Mouse (Mus musculus) embryonic facial prominence, embryonic 10.5 days (tissue): ENCODE data around the gene Scimp. TPM values are rescaled to one million over a fixed set of nuclear protein-coding genes. Genes with fewer than 3 reads are reported as not detected.
"Not testable (repeated sequence)": the region's sequence is repeated elsewhere in the genome, so short reads cannot be mapped to it uniquely, and the experiment has no call there.

Source experiments
- DNase-seq: peaks from one replicate; pipeline ENCODE4 v3.0.0-alpha.2; 2017; ENCODE audit warnings: low spot score
- H3K27ac ChIP-seq: fragments of 300-500 bp; sonication (generic); replicated peaks from 2 replicates; pipeline ENCODE4 v1.5.1; 2016; ENCODE audit warnings: mild to moderate bottlenecking
- H3K27me3 ChIP-seq: fragments of 300-500 bp; sonication (generic); replicated peaks from 2 replicates; pipeline ENCODE4 v1.6.1; 2016; ENCODE audit warnings: low read depth, mild to moderate bottlenecking; ENCODE audit not compliant: poor library complexity, severe bottlenecking
- H3K36me3 ChIP-seq: fragments of 300-500 bp; sonication (generic); replicated peaks from 2 replicates; pipeline ENCODE4 v1.6.1; 2016; ENCODE audit warnings: mild to moderate bottlenecking, moderate library complexity
- H3K4me1 ChIP-seq: fragments of 300-500 bp; sonication (generic); 2 replicates; pipeline ENCODE4 v1.6.1; 2016
- H3K4me3 ChIP-seq: fragments of 300-500 bp; sonication (generic); 2 replicates; pipeline ENCODE4 v1.5.1; 2016; ENCODE audit warnings: mild to moderate bottlenecking, moderate library complexity
- H3K9me3 ChIP-seq: fragments of 300-500 bp; sonication (generic); 2 replicates; pipeline ENCODE4 v1.6.1; 2016; ENCODE audit warnings: mild to moderate bottlenecking
- WGBS: fragments of 180-500 bp; shearing (Covaris S2); methylation state at CpG from one replicate; pipeline ENCODE4 v1.1.7; 2016; 5-methylcytosine and 5-hydroxymethylcytosine counted together
- polyA plus RNA-seq: library from polyadenylated mRNA; unstranded; fragments of >200 nt; fragmentation: Nextera tagmentation; extraction: Ambion mirVana; gene quantifications from 2 replicates; pipeline ENCODE4 v1.2.1, GENCODE M21; 2016

The Scimp gene
- polyA plus RNA-seq, 1 experiment from 2014 or later, result not detected

DNA sequence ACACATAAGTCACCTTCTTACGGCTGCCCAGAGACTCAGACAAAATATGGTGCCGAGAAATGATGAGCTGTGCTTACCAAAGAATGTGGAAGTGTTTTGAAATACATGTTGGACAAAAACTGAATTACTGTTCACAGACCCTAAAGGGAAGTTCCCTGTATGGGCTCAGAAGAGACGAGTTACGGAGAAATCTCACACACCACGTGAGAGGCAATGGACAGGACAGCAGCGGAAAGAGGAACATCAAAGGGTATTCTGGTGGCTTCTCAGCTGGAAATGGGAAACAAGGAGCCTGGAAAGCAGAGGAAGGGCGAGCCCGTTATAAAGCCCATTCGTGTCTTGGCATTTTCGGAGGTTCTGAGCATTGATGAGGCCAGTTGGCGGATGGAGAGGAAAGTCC, 25.3 kb downstream of the Scimp start:
- WGBS, result 77% methylated on average over 11 of the region's 11 CpGs
- Histone ChIP-seq H3K36me3 (no peaks in the 10 kb centered on the region), H3K27ac (no peak overlapping the region), H3K4me3 (no peak overlapping the region), H3K27me3 (no peaks in the 10 kb centered on the region), H3K9me3 (no peaks in the 10 kb centered on the region), H3K4me1 (no peaks in the 10 kb centered on the region)
- no peak for DNase-seq

DNA sequence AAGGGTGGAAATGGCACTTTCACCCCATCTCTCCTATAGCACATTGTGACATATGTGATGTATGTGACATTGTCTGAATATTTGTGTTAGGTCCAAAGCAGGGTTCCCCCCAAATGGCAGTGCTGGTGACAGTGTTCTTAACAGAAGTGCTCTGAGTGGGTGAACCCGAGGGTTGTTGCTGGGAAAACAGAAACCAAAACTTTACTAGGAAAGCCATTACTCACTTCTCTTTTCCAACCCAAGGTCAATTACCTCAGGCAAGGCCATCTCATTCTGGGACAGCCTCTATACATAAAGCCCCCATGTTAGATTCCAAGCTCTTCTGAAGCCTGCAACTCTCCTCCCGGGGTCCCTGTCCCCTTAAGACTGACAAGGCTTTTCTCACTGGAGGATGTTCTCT, 26.5 kb downstream of the Scimp start:
- WGBS, result 71% methylated on average over 2 of the region's 2 CpGs
- no peak overlapping the region for H3K4me3 ChIP-seq
- no peaks in the 10 kb centered on the region for H3K36me3 ChIP-seq
- no peak for DNase-seq
- no peaks in the 10 kb centered on the region for H3K9me3 ChIP-seq
- no peaks in the 10 kb centered on the region for H3K27me3 ChIP-seq
- H3K4me1 ChIP-seq, result no peaks in the 10 kb centered on the region
- no peak overlapping the region for H3K27ac ChIP-seq

DNA sequence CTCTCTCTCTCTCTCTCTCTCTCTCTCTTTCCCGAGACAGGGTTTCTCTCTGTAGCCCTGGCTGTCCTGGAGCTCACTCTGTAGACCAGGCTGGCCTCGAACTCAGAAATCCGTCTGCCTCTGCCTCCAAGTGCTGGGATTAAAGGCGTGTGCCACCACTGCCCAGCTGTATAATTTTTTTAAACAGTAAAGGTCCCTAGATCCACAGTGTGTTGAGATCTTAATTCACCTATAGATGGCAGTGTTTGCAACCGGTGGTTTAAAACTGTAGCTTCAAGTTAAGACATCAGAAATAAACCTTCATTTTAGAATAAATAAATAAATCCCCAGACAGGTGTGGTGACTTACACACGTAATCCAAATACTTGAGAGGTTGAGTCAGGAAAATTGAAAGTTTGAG, 34.3 kb downstream of the Scimp start:
- not testable (repeated sequence) for H3K27me3 ChIP-seq, H3K9me3 ChIP-seq, H3K4me3 ChIP-seq, H3K27ac ChIP-seq, H3K36me3 ChIP-seq, H3K4me1 ChIP-seq, DNase-seq
- 30% methylated on average over 6 of the region's 6 CpGs for WGBS

DNA sequence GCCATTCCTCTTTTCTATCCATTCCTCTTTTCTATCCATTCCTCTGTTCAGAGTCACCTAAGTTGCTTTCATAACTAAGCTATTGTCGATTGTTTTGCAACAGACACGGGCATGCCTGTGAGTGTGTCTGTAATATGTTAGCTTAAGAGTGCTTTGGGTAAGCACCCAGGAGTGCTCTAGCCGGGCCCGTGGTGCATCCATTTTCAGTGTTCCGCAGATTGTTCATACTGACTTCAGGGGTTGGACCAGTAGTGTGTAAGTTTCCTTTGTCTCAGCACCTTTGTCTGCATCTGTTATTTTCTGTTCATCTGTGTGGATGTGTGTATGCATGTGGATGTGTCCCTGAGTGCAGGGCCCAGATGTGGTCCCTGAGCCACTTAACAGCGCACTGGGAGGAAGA, 34.8 kb downstream of the Scimp start:
- H3K9me3 ChIP-seq, result no peaks in the 10 kb centered on the region
- 70% methylated on average over 6 of the region's 6 CpGs for WGBS
- no peak overlapping the region for H3K4me3 ChIP-seq
- no peak overlapping the region for H3K27ac ChIP-seq
- H3K27me3 ChIP-seq, result no peaks in the 10 kb centered on the region; the same call in 1 of the 2 replicates
- no peak for DNase-seq
- H3K4me1 ChIP-seq, result peaks cover 5% of the 10 kb centered on the region
- H3K36me3 ChIP-seq, result peaks cover 7% of the 10 kb centered on the region

DNA sequence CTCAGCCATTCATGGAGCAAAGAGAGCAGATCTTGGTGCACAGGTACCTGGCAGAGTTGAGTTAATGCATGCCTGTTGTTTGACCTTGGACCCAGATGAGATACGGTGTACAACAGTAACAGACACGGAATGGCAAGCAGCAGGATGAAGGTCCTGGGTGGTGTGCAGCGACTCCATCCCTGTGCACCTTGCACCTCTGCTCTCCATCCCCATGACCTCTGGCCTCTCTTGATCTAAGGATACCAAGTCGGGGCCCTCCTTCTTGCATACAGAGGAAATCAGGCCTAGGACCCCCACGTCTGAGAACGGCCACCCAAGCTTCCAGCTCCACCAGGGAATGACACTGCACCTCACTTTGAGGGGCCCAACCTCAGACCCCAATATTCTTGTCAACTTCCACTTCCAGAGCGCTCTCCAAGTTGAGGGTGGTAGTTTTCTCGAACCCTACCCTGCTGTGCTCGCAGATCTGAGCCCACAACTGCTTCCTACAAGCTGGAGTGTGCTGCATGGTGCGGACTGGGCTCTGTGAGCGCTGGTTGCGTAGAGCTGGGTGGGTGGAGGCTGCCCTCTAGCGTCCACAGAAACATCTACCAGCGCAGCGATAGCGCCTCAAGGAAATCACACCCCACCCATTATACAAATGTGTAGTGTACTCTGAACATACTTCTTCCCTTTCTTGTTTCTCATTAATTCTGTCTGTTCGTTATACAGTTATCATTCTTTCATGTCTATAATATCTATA, 35.4 kb downstream of the Scimp start:
- peak; percentile 80 for DNase-seq
- H3K27ac ChIP-seq, result no peak overlapping the region
- peaks cover 5% of the 10 kb centered on the region for H3K4me1 ChIP-seq
- H3K27me3 ChIP-seq, result no peaks in the 10 kb centered on the region; the same call in 1 of the 2 replicates
- WGBS, result 29% methylated on average over 17 of the region's 17 CpGs
- no peaks in the 10 kb centered on the region for H3K9me3 ChIP-seq
- peaks cover 13% of the 10 kb centered on the region for H3K36me3 ChIP-seq
- 0 out of 2 replicates have a peak overlapping the region, but pooled peaks have one; percentile 8 for H3K4me3 ChIP-seq

DNA sequence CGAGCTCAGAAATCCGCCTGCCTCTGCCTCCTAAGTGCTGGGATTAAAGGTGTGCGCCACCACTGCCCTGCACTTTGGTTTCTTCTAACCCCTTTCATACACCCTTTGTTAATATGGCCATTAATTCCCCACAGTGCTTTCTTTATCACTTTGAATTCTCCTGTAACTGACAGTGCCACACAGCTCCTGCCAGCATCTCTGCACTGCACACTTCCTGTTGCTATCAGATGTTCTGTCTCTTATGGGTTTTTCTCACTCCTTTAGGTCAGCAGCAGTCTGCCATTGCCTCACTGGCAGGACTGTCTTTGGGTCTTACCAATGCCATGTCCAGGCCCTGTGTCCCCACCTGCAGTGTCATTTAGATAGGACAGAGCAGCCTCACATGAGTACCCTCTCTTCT, 41.6 kb downstream of the Scimp start:
- Histone ChIP-seq H3K4me1 (peaks cover 1% of the 10 kb centered on the region; the same call in 1 of the 2 replicates), H3K9me3 (no peaks in the 10 kb centered on the region), H3K27ac (no peak overlapping the region), H3K4me3 (no peak overlapping the region), H3K27me3 (no peaks in the 10 kb centered on the region), H3K36me3 (peaks cover 35% of the 10 kb centered on the region)
- no peak for DNase-seq
- WGBS, result 94% methylated on average over 3 of the region's 3 CpGs

DNA sequence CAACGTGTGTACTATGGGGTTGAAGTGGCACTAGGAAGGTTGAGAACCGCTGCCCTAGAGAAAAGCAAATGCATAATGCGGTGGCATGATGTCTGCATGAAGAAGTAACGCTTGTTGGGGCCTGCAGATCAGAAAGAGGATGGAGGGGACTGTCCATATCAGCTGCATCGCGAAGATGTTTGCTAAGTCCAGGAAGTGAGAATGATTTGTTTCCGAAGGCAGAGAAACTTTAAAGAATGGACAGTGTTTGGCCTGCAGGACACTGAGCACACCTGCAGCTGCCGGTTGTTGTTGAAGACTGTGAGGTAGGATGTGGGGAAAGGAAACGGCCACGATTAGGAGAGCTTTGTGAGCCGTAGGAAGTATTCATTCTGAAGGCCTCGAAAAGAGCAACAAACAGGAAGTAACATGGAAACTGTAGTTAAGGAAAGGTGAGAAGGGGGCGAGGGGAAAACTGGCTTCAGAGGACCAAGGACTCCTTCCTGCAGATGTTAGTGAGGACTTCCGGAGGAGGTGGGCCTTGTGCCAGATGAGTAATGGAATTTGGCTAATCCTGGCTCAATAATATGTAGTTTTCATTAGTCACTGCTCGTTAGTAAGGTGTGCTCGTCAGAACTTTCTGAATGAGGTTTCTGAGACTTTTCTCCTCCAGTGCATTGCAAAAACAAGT, 46.5 kb downstream of the Scimp start:
- WGBS, result 84% methylated on average over 16 of the region's 16 CpGs
- no peak for DNase-seq
- H3K4me1 ChIP-seq, result peaks cover 21% of the 10 kb centered on the region
- H3K27me3 ChIP-seq, result no peaks in the 10 kb centered on the region
- no peak overlapping the region for H3K27ac ChIP-seq
- H3K9me3 ChIP-seq, result no peaks in the 10 kb centered on the region
- no peak overlapping the region for H3K4me3 ChIP-seq
- peaks cover 10% of the 10 kb centered on the region for H3K36me3 ChIP-seq

DNA sequence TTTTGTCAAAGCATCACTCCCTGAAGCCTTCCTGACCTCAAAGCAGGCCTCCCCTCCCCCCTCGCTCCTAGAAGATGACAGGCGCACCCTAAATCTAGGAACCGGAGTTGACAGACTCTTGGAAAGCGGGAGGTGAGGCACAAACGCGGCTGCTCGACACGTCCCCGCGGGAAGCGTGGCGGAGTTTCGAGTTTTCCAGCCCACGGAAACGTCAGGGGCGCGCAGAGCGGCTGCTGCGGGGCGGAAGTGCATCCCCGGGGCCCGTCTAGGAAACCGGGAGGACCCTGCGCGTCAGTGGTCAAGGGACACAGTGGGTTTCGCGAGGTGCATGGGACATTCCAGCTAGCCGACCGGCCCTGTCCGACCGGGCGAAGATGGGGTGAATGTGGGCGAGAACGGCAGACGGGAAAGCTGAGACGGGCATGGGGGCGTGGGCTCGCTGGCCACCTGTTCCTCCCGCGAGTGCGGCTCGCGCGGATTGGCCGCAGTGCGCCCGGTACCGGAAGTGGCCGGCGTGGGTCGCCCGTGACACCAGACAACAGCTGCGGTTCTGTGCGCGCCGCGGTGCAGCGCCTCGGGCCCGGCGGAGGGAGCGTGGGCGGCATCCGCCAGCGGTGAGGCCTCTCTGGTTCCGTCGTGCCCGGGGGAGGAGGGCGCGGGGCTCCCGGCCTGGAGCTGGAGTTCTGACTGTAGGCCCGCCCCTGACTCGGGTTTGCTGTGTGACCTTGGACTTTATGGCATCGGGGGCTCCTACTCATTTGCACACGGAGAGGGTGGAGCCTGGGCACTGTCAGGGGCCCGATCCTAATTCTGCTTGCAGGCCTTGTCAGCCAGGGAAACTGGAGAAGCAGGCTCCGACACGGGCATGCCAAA, 48.2 kb downstream of the Scimp start, which contains the start of gene Zfp3:
Zfp3 (plus strand) TSS at position 274 of the 873 bp plus-strand sequence.
- WGBS, result 1% methylated on average over 78 of the region's 78 CpGs
- DNase-seq, result peak; percentile 81

DNA sequence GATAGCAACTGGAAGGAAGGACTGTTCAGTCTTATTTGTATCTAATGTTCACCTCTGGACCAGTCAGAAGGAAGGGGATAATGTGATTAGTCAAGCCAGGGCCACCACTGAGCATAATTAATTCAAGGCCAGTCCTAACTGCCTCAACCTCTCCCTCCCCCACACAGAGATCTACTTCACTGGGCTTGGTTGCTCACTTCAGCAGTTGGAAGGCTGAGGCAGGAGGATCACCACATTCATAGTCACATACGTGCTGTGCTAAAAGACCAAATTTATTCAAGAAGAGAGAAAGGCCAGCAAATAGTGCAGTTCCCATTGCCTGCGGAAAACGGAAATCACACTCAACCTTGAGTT, 48.8 kb downstream of the Scimp start:
- peak; percentile 13 for DNase-seq

More for the DNA sequence above, 48.2 kb downstream of the Scimp start, which contains the start of gene Zfp3:
- Histone ChIP-seq H3K27ac (peak within 1 kb of the TSS; percentile 90), H3K9me3 (no peaks in the 10 kb centered on the region), H3K36me3 (peaks cover 9% of the 10 kb centered on the region; the same call in 1 of the 2 replicates), H3K27me3 (no peaks in the 10 kb centered on the region), H3K4me3 (peak within 1 kb of the TSS; percentile 90), H3K4me1 (peaks cover 21% of the 10 kb centered on the region)

DNA sequence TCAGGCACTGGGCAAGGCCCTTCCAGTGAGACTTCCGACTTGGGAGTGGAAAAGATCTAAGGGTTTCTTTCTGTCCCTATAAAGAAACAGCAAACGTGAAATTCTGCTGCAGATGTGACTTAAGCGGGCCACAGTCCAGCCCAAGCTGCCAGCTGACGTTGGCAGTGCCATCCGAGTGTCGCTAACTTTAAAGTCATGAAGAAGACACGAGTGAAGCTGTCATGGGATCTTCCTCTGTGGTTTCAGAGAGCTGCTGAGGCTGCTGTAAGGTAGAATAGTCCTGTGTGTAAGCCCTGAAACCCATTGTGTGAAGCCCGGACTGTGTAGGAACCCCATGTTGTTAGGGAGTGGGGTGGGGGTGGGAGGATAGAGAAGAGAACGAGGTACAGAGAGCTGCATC, 49.7 kb downstream of the Scimp start:
- H3K27me3 ChIP-seq, result no peaks in the 10 kb centered on the region
- DNase-seq, result no peak
- H3K4me3 ChIP-seq, result no peak overlapping the region
- H3K4me1 ChIP-seq, result peaks cover 21% of the 10 kb centered on the region
- WGBS, result 84% methylated on average over 9 of the region's 9 CpGs
- H3K9me3 ChIP-seq, result no peaks in the 10 kb centered on the region
- no peak overlapping the region for H3K27ac ChIP-seq
- H3K36me3 ChIP-seq, result 0 out of 2 replicates have a peak, but pooled peaks cover 1% of the 10 kb centered on the region

More for the DNA sequence above, 48.8 kb downstream of the Scimp start:
- Histone ChIP-seq H3K4me3 (peak overlapping the region; percentile 90), H3K36me3 (peaks cover 9% of the 10 kb centered on the region; the same call in 1 of the 2 replicates), H3K9me3 (no peaks in the 10 kb centered on the region), H3K27me3 (no peaks in the 10 kb centered on the region), H3K4me1 (peaks cover 21% of the 10 kb centered on the region), H3K27ac (peak overlapping the region; percentile 90)
- WGBS, result 30% methylated on average over 3 of the region's 3 CpGs

DNA sequence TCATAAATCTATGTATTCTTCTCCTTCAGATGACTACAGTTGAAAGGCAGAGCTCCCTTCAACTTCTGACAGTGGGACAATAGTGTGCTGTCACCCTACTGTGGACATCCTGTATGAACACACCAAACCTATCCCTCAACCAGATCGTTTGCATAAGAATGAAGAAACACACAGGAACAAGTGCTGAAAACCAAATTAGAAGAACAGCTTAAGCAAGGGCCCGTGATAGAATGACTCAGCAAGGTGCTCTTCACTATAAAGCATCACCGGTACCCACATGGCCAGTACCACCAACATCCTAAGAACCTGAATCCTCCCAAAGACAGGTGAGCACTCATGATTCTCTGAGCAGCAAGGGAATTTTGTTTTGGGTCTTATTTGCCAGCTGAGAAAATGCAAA, 51.9 kb downstream of the Scimp start:
- not testable (repeated sequence) for H3K27me3 ChIP-seq, H3K9me3 ChIP-seq, DNase-seq, H3K36me3 ChIP-seq, H3K4me3 ChIP-seq, H3K27ac ChIP-seq
- 76% methylated on average over 3 of the region's 3 CpGs for WGBS
- peaks cover 17% of the 10 kb centered on the region for H3K4me1 ChIP-seq

DNA sequence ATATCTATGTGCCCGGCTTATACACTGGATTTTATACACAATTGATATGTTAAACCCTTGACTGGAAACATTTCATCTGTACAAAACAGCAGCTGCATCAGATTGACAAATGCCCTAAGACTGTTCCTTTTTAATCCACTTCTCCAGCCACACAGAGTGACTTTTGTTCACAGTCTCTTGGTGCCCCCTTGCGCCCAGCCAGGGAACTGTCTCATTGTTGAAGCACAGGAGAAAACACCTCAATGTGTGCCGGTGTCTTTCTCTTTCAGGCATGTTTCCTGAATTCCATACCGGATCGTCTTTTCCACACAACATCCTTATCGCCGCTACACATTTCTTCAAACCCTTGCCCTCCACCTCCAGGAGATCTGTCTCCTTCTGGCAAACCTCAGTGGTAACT, 56.7 kb downstream of the Scimp start:
- WGBS, result 12% methylated on average over 7 of the region's 7 CpGs
- H3K27ac ChIP-seq, result no peak overlapping the region
- DNase-seq, result peak; percentile 84
- no peaks in the 10 kb centered on the region for H3K4me1 ChIP-seq
- H3K4me3 ChIP-seq, result no peak overlapping the region
- no peaks in the 10 kb centered on the region for H3K36me3 ChIP-seq
- H3K27me3 ChIP-seq, result no peaks in the 10 kb centered on the region
- H3K9me3 ChIP-seq, result no peaks in the 10 kb centered on the region
